Mouse (Mus musculus): Measurements from ENCODE around the gene Tbl3.

Gene Tbl3

DNA sequence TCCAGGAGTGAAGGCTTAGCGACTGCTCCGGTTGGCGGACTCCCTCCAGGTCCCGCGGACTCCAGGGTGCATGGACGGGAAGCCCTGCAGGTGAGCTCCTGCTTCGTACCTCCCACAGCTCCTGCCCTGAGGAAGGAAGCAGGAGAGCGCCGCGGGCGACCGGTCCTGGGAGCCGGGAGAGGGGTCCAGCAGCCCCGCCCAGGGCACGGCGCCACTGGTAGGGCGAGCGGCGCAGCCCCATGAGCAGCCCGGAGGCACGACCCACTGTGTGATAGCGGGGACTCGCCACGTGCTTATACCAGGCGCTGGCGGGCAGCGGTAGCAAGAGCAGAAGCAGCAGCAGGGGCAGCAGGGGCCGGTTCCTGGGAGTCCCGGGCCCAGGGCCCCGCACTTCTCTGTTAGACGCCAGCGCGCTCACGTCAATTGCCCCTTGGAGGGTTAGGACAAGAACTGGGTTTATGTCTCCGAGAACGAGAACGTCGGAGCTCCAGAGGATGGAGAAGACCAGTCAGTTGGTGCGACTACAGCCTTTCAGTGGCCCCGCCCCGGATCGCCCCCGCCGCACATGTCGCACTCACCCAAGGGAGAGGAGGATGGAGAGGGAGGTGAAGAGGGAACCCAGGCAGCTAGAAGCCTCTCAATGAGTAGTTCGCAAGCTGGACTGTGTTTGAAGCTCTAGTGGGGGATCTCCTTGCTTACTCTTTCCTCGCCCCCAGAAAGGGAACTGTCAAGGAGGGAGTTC is 49.3 kb downstream of the Tbl3 start, which contains the start of gene Npw:
Gene Npw (minus strand): TSS at position 441 of the 742 bp plus-strand sequence.
- no peak for DNase-seq (ENCODE audit: extremely low read depth, insufficient read length, low spot score)

DNA sequence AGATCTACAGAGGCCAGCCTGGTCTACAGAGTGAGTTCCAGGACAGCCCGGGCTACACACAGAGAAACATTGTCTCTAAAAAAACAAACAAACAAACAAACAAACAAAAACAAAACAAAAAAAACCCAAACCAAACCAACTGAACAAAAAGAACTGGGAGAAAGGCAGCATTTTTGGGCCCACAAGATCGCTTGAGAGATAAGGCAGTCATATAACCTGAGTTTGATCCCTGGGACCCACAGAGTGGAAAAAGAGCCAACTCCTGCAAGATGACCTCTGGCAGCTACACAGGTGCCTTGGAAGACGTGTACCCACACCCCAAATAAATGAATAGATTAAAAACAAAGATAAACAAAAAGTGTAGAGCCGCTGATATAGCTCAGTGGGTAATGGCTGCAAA is 52.5 kb downstream of the Tbl3 start:
- no peak for DNase-seq (ENCODE audit: extremely low read depth, insufficient read length, low spot score)

DNA sequence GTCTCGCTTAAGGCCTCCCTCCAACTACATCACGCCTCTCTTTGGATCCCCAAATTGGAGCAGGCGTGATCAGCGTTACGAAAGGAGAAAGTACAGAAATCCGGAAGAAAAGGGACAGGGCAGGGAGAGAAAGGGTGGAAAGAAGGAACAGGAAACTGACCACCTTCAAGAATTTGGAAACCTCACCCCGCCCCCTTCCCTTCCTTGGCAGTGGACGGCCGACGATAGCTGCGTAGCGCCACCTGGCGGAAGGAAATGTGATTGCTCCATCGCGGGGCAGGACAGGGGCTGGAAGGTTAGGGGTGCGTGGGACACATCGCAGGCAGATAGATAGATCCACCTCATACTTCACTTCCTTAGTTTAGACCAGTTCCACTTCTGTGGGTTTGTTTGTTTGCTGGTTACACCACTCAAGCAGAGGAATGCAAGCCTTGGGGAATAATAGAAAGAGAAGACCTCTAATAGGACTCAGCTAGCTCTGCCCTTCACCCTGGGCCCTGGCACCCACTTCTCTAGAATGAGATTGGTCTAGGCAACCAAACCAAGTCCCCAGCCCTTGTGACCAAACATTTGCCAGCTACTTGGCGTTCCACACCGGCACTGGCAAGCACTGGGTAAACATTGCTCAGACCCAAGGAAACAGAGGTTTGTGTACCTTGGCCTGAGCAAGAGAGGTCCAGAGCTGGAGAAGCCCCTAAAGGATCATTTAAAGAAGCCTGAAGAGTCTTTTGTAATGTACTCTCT is 53.3 kb downstream of the Tbl3 start:
- DNase-seq (ENCODE audit: extremely low read depth, insufficient read length, low spot score) = no peak

DNA sequence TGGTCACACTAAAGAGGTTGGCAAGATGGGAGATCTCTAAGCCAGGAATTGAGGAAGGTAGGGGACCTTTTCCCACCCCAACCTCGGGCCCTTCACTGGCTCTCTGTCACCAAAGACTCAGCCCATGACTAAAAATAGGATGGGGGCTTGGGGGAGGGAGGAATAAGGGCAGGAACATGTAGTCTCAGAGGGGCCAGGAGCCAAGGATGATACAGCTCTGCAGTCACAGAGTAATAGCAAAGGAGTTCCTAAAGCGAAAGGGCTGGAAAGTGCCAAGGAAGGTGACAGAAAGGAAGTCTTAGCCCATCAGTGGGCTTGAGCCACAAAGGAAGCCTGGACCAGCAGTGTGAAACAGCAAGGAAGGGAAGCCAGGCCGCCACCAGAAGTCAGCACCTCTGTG is 55.6 kb downstream of the Tbl3 start:
- DNase-seq (ENCODE audit: extremely low read depth, insufficient read length, low spot score) = no peak

DNA sequence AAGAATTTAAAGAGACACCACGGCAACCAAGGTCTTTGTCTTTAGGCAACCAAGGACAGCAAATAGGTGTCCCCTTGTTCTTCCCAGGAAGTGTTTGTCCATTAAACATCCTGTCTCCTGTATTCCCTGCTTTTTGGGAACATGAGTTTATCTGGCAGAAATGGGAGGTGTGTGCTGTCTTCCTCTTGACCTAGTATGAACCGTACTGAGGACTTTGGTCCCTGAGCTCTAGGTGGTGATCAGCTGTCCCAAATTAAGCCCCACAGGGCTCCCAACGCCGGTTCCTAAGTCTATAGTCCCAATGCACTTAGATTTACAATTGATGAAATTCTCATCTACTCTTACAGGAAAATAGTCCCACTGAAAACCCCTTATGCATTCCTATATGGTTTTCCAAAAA is 56.7 kb downstream of the Tbl3 start:
- no peak for DNase-seq (ENCODE audit: extremely low read depth, insufficient read length, low spot score)

DNA sequence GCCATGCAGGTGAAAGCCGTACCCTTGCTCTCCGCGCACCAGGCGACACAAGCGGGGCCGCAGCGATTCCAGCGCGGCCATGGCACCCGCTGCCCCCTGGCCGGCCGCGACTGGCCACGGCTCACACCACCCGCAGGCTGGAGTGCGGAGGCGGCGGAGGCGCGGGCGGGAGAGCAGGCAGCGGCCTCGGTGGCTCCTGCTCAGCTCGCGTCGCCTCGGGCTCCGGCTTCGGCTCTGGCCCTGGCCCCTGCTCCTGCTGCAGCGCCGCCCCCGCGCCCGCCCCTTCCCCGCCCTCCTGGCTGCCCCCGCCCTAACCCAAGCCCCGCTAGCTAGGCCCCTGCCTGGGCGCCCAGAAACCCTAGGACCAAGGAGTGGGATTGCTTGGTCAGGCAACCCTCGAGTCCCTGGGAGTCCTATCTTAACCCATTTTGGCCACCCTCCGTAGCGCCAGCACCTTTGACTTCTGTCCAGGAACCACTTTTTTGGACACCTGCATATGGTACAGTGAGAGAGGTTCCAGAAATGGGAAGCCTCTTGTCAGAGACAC is 57.3 kb downstream of the Tbl3 start, which contains the start of gene Slc9a3r2:
Gene Slc9a3r2 (minus strand): TSS at position 258 of the 547 bp plus-strand sequence.
- DNase-seq (ENCODE audit: extremely low read depth, insufficient read length, low spot score) = no peak

DNA sequence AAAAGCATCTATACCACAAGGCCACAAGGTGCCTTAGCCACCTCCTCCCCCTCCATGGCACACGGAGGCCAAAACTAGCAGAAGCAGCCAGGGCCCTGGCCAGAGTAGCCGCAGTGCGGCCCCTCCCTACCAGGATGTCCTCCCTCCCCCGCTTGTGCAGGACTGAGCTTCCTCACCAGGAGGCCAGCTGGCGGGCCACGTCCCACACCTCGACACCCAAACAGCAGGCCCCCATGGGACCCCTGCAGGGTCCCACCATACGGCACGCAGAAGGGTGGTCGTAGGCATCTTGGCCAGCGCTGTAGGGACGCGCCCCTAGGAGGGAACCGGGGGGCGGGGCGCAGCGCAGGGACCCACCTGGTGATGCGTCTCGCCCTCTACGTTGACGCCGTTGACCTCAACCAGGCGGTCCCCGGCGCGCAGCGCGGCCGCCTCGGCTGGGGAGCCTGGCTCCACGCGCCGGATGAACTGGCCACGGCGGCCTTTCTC is 57.8 kb downstream of the Tbl3 start:
- no peak for DNase-seq (ENCODE audit: extremely low read depth, insufficient read length, low spot score)

DNA sequence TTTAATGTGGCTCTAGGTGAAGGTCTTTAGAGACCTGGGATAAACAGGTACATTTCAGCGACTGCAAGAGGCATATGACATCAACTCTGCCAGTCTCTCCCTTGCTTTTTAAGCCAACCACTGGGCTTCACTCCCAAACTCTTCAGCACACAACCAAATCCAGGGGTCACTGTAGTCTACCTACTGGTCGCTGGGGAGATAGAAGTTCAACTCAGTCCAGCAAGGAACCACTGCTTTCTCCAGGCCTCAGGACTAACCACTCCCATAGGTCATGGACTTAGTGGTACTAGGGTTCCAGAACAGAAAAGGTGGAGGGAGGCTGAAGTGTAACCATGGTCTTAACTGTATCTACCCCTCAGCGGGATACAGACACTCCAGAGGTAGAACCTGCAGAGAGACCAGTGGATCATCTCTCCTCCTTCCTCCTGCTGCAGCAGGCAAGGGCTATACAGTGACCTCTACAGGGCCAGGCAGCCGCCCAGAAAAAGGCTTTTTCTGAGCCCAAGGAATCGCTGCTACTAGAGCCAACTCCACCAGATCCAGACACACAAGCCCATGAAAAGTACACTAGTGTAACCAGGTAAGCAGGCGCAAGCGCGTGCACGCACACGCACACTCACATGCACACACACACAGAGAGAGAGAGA is 58.6 kb downstream of the Tbl3 start:
- DNase-seq (ENCODE audit: extremely low read depth, insufficient read length, low spot score) = no peak

All from 3134 (cell line).